Mouse (Mus musculus) ES-E14 (cell line): ENCODE data around the gene Csnk1g2.

Experiments
- HCFC1 ChIP-seq: IDR thresholded peaks from 2 replicates; pipeline ENCODE4 v1.6.1; 2012; ENCODE audit warnings: low read length, inconsistent platforms, borderline replicate concordance; ENCODE audit not compliant: insufficient read depth
- MAFK ChIP-seq: IDR thresholded peaks from 2 replicates; pipeline ENCODE4 v1.6.1; 2014; ENCODE audit warnings: mild to moderate bottlenecking, low read depth, low read length, inconsistent platforms; ENCODE audit not compliant: insufficient read depth
- ZC3H11A ChIP-seq: IDR thresholded peaks from 2 replicates; pipeline ENCODE4 v1.6.1; 2012; ENCODE audit warnings: low read depth, mild to moderate bottlenecking, inconsistent platforms, low read length, borderline replicate concordance

GRCm38 (mm10) chr10:80596318-80596717, 26.3 kb upstream of the Csnk1g2 start:
- TF ChIP-seq ZC3H11A: no peak
- no peak for TF ChIP-seq MAFK
- no peak for TF ChIP-seq HCFC1
